Mouse (Mus musculus): ENCODE data around the gene Ddx55. TPM values are rescaled to one million over a fixed set of nuclear protein-coding genes. Genes with fewer than 3 reads are reported as not detected.
"Not testable (repeated sequence)": the region's sequence is repeated elsewhere in the genome, so short reads cannot be mapped to it uniquely, and the experiment has no call there.

Gene Ddx55
- polyA plus RNA-seq, 1 experiment from 2014 or later = 12.3 TPM

DNA sequence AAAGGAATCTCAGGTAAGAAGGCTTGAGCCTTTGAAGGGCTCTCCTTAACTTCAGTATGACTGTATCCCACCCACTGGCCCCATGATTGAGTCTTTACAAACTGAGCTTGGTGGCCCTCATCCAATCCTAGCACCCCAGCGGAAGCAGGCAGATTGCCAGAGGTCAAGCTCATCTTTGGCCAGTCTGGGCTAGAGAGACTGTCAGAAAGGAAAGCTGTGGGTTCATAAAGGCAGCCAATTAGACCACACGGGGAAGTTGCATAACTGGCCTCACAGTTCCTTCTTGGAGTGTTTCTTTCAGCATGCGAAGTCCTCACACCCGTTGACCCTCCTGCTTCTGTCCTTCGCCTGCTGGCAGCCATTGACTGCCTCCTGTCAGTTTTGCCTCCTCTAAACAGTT is 29.9 kb downstream of the Ddx55 start:
- Histone ChIP-seq H3K27me3 (no peaks in the 10 kb centered on the region), H3K4me3 (no peak overlapping the region), H3K9ac (no peak overlapping the region), H3K4me1 (peaks cover 35% of the 10 kb centered on the region), H3K9me3 (no peaks in the 10 kb centered on the region), H3K4me2 (no peak overlapping the region), H3K36me3 (peaks cover 27% of the 10 kb centered on the region), H3K27ac (no peak overlapping the region)
- 57% methylated on average over 5 of the region's 5 CpGs for WGBS
- ATAC-seq (ENCODE audit: borderline replicate concordance, extremely low read depth, low FRiP score, low TSS enrichment) = peak; percentile 68; the same call in 1 of the 2 replicates

DNA sequence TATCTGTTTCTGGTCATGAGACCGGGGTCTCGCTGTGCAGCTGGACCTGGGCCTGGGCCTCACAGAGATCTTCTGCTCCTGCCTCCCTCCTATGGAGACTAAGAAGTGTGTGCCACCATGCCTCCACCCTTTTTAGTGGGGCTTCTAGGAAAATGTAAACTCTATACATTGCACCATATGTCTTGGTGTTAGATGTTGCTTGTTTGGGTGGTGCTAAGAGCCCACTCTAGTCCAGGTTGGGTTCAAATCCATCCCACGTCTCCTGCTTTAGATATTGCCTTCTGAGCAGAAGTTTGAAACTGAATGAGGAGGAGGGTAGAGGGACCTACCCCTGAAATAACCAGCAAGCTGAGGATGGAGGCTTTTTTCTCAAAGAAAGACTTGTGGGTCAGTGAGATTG is 40.1 kb downstream of the Ddx55 start:
- no peak overlapping the region for H3K4me2 ChIP-seq
- H3K9me3 ChIP-seq = no peaks in the 10 kb centered on the region
- 96% methylated on average over 3 of the region's 3 CpGs for WGBS
- H3K4me1 ChIP-seq = no peaks in the 10 kb centered on the region
- no peak for ATAC-seq (ENCODE audit: borderline replicate concordance, extremely low read depth, low FRiP score, low TSS enrichment)
- no peak overlapping the region for H3K9ac ChIP-seq
- no peaks in the 10 kb centered on the region for H3K27me3 ChIP-seq
- H3K36me3 ChIP-seq = peaks cover 52% of the 10 kb centered on the region
- no peak overlapping the region for H3K4me3 ChIP-seq
- H3K27ac ChIP-seq = no peak overlapping the region

DNA sequence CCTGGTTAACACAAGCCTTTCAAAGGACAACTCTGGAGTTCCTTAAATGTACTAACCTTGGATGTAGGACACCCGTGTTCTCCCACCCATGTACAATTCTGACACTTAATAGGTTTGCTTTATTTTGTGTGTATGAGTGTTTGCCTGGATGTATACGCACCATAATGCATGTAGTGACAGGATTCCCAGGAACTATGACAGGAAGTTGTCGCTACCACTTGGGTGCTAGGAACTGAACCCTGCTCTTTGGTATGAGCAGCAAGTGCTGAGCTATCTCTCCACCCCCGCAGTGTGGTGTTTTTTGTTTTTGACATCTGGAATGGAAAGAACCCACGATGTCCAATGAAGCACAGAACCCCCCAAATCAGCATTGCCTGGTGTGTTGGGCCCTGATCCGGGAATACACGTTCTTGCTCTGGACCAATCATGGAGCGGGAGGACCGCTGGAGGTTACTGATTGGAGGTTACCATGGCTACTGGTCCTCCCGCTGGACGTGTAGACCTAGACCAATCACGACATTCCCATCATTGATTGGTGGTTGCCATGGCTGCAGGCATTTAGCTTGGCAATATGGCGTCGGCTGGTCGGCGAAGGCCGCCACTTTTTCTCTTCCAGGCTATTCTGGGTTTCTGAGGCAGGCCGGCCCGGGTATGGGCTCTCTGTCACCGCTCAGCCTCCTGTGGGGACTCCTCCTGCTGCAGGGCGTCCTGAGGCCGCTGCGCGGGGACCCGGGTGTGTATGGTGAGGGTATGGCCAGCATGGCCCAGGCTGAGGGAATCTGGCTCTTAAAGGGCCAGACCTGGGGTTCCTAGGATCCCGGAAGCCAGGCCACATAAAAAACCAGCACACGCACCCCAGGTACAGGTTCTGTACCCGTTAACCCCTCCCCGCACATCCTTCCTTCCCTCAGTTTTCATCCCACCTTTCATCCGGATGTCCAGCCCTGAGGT is 45.8 kb downstream of the Ddx55 start:
- Histone ChIP-seq H3K4me2 (peak overlapping the region; percentile 91), H3K4me1 (peaks cover 12% of the 10 kb centered on the region), H3K36me3 (peaks cover 26% of the 10 kb centered on the region), H3K4me3 (peak overlapping the region; percentile 62), H3K27me3 (no peaks in the 10 kb centered on the region), H3K9me3 (no peaks in the 10 kb centered on the region), H3K27ac (no peak overlapping the region), H3K9ac (peak overlapping the region; percentile 39)
- peak; percentile 99 for ATAC-seq (ENCODE audit: borderline replicate concordance, extremely low read depth, low FRiP score, low TSS enrichment)
- 6% methylated on average over 30 of the region's 30 CpGs for WGBS

DNA sequence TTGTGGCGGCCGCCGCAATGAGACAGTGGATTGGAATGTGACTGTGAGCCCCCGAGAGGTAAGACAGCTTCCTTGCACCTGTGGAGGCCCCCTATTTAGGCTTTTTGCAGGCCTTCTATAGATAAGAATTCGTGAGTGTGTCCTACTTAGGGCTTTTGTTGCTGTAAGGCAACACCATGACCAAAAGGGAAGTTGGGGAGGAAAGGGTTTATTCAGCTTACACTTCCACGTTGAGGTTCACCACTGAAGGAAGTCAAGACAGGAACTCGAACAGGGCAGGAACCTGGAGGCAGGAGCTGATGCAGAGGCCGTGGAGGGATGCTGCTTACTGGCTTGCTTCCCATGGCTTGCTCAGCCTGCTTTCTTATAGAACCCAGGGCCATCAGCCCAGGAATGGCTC is 47.1 kb downstream of the Ddx55 start:
- Histone ChIP-seq H3K4me1 (peaks cover 12% of the 10 kb centered on the region), H3K4me2 (peak overlapping the region; percentile 91), H3K36me3 (peaks cover 18% of the 10 kb centered on the region; the same call in 1 of the 2 replicates)
- H3K27ac ChIP-seq; H3K9ac ChIP-seq; H3K9me3 ChIP-seq; ATAC-seq (ENCODE audit: borderline replicate concordance, extremely low read depth, low FRiP score, low TSS enrichment); H3K27me3 ChIP-seq; H3K4me3 ChIP-seq: not testable (repeated sequence)
- WGBS = 58% methylated on average over 8 of the region's 8 CpGs

DNA sequence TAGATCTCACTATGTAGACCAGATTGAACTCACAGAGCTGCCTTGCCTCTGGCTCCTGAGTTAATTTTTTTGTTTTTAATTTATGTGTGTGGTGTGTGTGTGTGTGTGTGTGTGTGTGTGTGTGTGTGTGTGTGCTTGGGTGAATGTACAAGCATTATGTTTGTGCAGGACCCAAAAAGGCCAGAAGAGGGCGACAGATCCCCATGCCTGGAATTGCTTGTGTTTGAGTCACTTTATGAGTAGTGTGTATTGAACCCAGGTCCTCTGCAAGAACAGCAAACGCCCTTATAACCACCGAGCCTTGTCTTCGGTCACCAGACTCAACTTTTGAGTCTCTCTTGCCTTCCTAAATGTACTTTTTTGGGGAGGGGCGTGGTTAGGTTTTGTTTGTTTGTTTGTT is 49.7 kb downstream of the Ddx55 start:
- H3K9ac ChIP-seq = no peak overlapping the region
- no peak overlapping the region for H3K4me3 ChIP-seq
- H3K4me2 ChIP-seq = no peak overlapping the region
- H3K27me3 ChIP-seq = no peaks in the 10 kb centered on the region
- no peak overlapping the region for H3K27ac ChIP-seq
- WGBS = 63% methylated on average over 5 of the region's 5 CpGs
- no peaks in the 10 kb centered on the region for H3K36me3 ChIP-seq
- no peak for ATAC-seq (ENCODE audit: borderline replicate concordance, extremely low read depth, low FRiP score, low TSS enrichment)
- H3K4me1 ChIP-seq = peaks cover 12% of the 10 kb centered on the region
- no peaks in the 10 kb centered on the region for H3K9me3 ChIP-seq

DNA sequence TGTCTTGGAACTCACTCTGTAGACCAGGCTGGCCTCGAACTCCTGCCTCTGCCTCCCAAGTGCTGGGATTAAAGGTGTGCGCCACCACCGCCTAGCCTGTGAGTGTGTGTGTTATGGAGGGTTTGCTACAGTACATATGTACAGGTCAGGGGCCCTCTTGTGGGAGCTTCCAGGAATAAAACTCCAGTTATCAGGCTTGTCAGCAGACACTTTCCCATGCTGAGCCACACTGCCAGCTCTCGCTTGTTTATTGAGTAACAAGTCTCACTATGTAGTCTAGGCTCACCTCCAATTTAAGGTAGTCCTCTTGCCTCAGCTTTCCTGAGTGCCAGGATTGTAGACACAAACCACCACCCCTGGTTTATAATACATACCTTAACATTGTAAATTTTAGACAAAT is 51.6 kb downstream of the Ddx55 start:
- no peak for ATAC-seq (ENCODE audit: borderline replicate concordance, extremely low read depth, low FRiP score, low TSS enrichment)
- no peak overlapping the region for H3K27ac ChIP-seq
- WGBS = 75% methylated on average over 4 of the region's 4 CpGs

DNA sequence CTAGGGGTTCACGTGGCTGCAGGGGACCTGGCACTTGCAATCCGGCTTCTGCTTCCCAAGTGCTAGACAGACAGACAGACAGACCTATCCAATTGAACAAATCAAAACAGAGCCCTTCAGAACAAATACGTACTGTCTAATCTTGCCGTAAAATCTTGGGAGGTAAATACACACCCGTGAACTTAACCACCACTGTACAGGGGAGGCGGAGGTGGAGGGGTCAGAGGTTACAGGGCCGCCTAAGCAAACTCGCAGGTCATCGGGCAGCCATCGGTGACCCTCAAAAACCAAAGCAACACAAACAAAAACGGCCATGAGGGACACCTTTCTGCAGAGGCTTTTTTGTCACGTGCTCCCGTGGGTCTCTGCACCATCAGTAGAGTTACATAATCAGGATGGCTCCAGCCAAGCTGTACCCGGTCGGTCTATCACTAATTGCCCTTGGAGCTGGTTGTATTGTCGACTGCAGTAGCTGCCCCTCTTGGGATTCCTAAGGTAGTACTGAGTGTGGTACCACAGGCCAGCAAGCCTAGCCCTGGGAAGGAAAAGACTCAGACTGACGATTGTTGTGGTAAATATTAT is 52.5 kb downstream of the Ddx55 start:
- Histone ChIP-seq H3K9me3 (no peaks in the 10 kb centered on the region), H3K27me3 (no peaks in the 10 kb centered on the region), H3K9ac (no peak overlapping the region), H3K4me3 (no peak overlapping the region), H3K4me2 (no peak overlapping the region), H3K4me1 (no peaks in the 10 kb centered on the region), H3K27ac (no peak overlapping the region), H3K36me3 (no peaks in the 10 kb centered on the region)
- WGBS = 77% methylated on average over 17 of the region's 17 CpGs
- ATAC-seq (ENCODE audit: borderline replicate concordance, extremely low read depth, low FRiP score, low TSS enrichment) = no peak

More for the DNA sequence above, 51.6 kb downstream of the Ddx55 start:
- no peak overlapping the region for H3K4me3 ChIP-seq
- no peaks in the 10 kb centered on the region for H3K27me3 ChIP-seq
- H3K9ac ChIP-seq = no peak overlapping the region
- no peaks in the 10 kb centered on the region for H3K9me3 ChIP-seq
- H3K36me3 ChIP-seq = no peaks in the 10 kb centered on the region
- H3K4me1 ChIP-seq = peaks cover 3% of the 10 kb centered on the region
- H3K4me2 ChIP-seq = no peak overlapping the region

DNA sequence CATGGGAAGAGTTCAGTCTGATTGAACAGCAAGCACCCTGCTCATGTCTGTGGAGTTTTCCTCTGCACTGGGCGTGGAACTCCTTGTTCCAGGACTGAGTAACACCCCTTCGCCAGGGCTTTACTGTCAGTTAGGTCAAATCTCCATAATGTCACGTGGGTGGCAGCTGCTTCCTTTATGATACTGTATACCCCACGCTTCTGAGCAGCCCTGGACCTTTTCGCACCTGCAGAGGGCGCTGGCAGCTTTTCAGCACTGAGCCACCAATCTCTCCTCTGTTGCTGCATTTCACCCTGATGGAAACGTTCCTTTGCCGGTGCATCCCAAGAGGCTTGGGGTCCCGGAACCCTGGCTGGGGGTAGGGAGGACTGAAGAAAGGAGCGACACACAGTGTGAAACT is 58.3 kb downstream of the Ddx55 start:
- Histone ChIP-seq H3K9me3 (no peaks in the 10 kb centered on the region), H3K36me3 (no peaks in the 10 kb centered on the region), H3K9ac (no peak overlapping the region), H3K27me3 (no peaks in the 10 kb centered on the region), H3K4me1 (no peaks in the 10 kb centered on the region), H3K4me3 (no peak overlapping the region), H3K4me2 (no peak overlapping the region), H3K27ac (no peak overlapping the region)
- 80% methylated on average over 10 of the region's 10 CpGs for WGBS
- no peak for ATAC-seq (ENCODE audit: borderline replicate concordance, extremely low read depth, low FRiP score, low TSS enrichment)

DNA sequence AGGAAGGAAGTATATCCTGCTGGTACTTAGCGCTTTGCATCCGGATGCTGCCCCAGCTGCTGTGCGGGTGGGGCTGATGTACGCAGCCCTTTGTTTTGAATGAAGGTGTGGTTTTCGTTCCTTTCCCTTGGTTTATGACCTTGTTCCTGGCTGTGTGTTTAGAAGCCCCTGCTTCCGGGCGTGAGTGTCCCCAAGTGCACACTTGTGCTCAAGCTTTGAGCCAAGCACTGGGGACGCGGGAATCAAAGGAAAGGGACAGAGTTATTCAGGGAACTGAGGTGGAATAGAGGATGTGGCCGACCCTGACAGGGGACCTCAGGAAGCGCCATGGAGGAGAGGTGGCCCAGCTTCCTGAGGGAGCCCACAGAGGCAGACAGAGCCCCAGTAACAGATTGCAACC is 62.0 kb downstream of the Ddx55 start:
- H3K36me3 ChIP-seq = no peaks in the 10 kb centered on the region
- H3K9me3 ChIP-seq = no peaks in the 10 kb centered on the region
- no peaks in the 10 kb centered on the region for H3K27me3 ChIP-seq
- no peak overlapping the region for H3K4me2 ChIP-seq
- H3K9ac ChIP-seq = no peak overlapping the region
- WGBS = 76% methylated on average over 11 of the region's 11 CpGs
- ATAC-seq (ENCODE audit: borderline replicate concordance, extremely low read depth, low FRiP score, low TSS enrichment) = peak; percentile 46; the same call in 1 of the 2 replicates
- no peaks in the 10 kb centered on the region for H3K4me1 ChIP-seq
- no peak overlapping the region for H3K4me3 ChIP-seq
- peak overlapping the region; percentile 69 for H3K27ac ChIP-seq

DNA sequence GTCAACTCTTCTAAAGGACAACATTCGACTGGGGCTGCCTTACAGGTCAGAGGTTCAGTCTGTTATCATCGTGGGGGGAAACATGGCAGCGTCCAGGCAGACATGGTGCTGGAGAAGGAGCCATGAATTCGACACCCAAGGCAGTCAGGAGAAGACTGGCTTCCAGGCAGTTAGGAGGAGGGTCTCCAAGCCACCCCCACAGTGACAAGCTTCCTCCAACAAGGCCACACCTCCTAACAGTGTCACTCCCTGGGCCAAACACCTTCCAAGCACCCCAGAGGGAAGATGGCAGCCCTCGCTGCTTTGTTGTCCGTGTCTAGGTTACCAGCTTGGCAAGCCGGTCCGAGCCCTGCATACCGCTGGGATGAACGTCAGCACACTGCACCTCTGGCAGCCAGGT is 66.0 kb downstream of the Ddx55 start:
- no peak overlapping the region for H3K4me3 ChIP-seq
- H3K27me3 ChIP-seq = no peaks in the 10 kb centered on the region
- H3K36me3 ChIP-seq = no peaks in the 10 kb centered on the region
- no peak overlapping the region for H3K9ac ChIP-seq
- WGBS = 75% methylated on average over 10 of the region's 10 CpGs
- no peak for ATAC-seq (ENCODE audit: borderline replicate concordance, extremely low read depth, low FRiP score, low TSS enrichment)
- H3K4me2 ChIP-seq = no peak overlapping the region
- H3K9me3 ChIP-seq = no peaks in the 10 kb centered on the region
- H3K27ac ChIP-seq = no peak overlapping the region
- no peaks in the 10 kb centered on the region for H3K4me1 ChIP-seq
